In genomic region chr12:26145085-26145714, GRCm38 (mm10) we compare ENCODE assay signal across 14 mouse cellular contexts.
A peak's percentile ranks its signal among the peaks of the same experiment; 100 is the strongest.
DNase-seq lines count a peak whose midpoint lies in the region; ATAC-seq lines count a peak whose summit lies in the region.
"Had no signal": no experiment of that assay in that cellular context is flagged by ENCODE, and none has a peak within 500 bp of the region (broad histone marks: within the 10 kb centered on the region; RNA-seq: fewer than 3 reads in every experiment).

No protein-coding gene starts in this region.

- no peaks in the 10 kb centered on the region for H3K36me3 ChIP-seq in hindbrain, embryonic 13.5 days
- H3K36me3 ChIP-seq in hindbrain, embryonic 12.5 days: no peaks in the 10 kb centered on the region
- H3K36me3 ChIP-seq in midbrain, embryonic 15.5 days (replicated peaks): no peaks in the 10 kb centered on the region
- H3K36me3 ChIP-seq in midbrain, embryonic 10.5 days: no peaks in the 10 kb centered on the region
- no peaks in the 10 kb centered on the region for H3K36me3 ChIP-seq in embryonic facial prominence, embryonic 10.5 days (replicated peaks)

- H3K4me2 ChIP-seq in hindbrain, embryonic 13.5 days: no peak overlapping the region
- no peak overlapping the region for H3K4me2 ChIP-seq in hindbrain, embryonic 12.5 days (replicated peaks)
- H3K4me2 ChIP-seq in midbrain, embryonic 15.5 days: no peak overlapping the region
- H3K4me2 ChIP-seq: liver, embryonic 11.5 days had no signal

- H3K9me3 ChIP-seq in hindbrain, embryonic 13.5 days: no peaks in the 10 kb centered on the region
- no peaks in the 10 kb centered on the region for H3K9me3 ChIP-seq in hindbrain, embryonic 12.5 days (replicated peaks)
- no peaks in the 10 kb centered on the region for H3K9me3 ChIP-seq in midbrain, embryonic 15.5 days
- H3K9me3 ChIP-seq in midbrain, embryonic 10.5 days (replicated peaks): no peaks in the 10 kb centered on the region
- no peaks in the 10 kb centered on the region for H3K9me3 ChIP-seq in embryonic facial prominence, embryonic 10.5 days

- H3K9ac ChIP-seq in hindbrain, embryonic 13.5 days: no peak overlapping the region
- H3K9ac ChIP-seq in hindbrain, embryonic 12.5 days: no peak overlapping the region
- no peak overlapping the region for H3K9ac ChIP-seq in midbrain, embryonic 15.5 days

- H3K4me3 ChIP-seq in hindbrain, embryonic 13.5 days: no peak overlapping the region
- H3K4me3 ChIP-seq in hindbrain, embryonic 12.5 days: no peak overlapping the region
- no peak overlapping the region for H3K4me3 ChIP-seq in midbrain, embryonic 15.5 days
- H3K4me3 ChIP-seq in midbrain, embryonic 10.5 days: no peak overlapping the region
- H3K4me3 ChIP-seq in embryonic facial prominence, embryonic 10.5 days: no peak overlapping the region

- DNase-seq in midbrain, embryonic 10.5 days (ENCODE audit: low spot score): no peak
- peak; percentile 26 to 56 for DNase-seq in cerebellum, postnatal 25 days
- no peak for DNase-seq in urinary bladder, adult 2 months (ENCODE audit: low spot score)
- no peak for DNase-seq in embryonic facial prominence, embryonic 10.5 days (ENCODE audit: low spot score)
- DNase-seq: adrenal gland, postnatal 14 days; gastrocnemius, postnatal 14 days; kidney, adult 9 months; thymus, adult 18-20 months had no signal

- 53% methylated on average over 6 of the region's 6 CpGs for WGBS in hindbrain, embryonic 13.5 days
- WGBS in hindbrain, embryonic 12.5 days: 54% methylated on average over 6 of the region's 6 CpGs
- 53% methylated on average over 6 of the region's 6 CpGs for WGBS in midbrain, embryonic 15.5 days
- WGBS in midbrain, embryonic 10.5 days: 75% methylated on average over 6 of the region's 6 CpGs
- 41% methylated on average over 6 of the region's 6 CpGs for WGBS in embryonic facial prominence, embryonic 10.5 days

- peak overlapping the region; percentile 12 for H3K27ac ChIP-seq in hindbrain, embryonic 13.5 days
- H3K27ac ChIP-seq in hindbrain, embryonic 12.5 days: no peak overlapping the region
- no peak overlapping the region for H3K27ac ChIP-seq in midbrain, embryonic 15.5 days
- no peak overlapping the region for H3K27ac ChIP-seq in midbrain, embryonic 10.5 days (replicated peaks)
- no peak overlapping the region for H3K27ac ChIP-seq in embryonic facial prominence, embryonic 10.5 days (replicated peaks)

- no peaks in the 10 kb centered on the region for H3K27me3 ChIP-seq in hindbrain, embryonic 13.5 days
- H3K27me3 ChIP-seq in hindbrain, embryonic 12.5 days: no peaks in the 10 kb centered on the region
- H3K27me3 ChIP-seq in midbrain, embryonic 15.5 days (replicated peaks): no peaks in the 10 kb centered on the region
- H3K27me3 ChIP-seq in midbrain, embryonic 10.5 days (ENCODE audit: low read depth, poor library complexity, severe bottlenecking): no peaks in the 10 kb centered on the region
- no peaks in the 10 kb centered on the region for H3K27me3 ChIP-seq in embryonic facial prominence, embryonic 10.5 days (replicated peaks; ENCODE audit: low read depth, poor library complexity, severe bottlenecking)

- H3K4me1 ChIP-seq in hindbrain, embryonic 13.5 days (replicated peaks): peaks cover 28% of the 10 kb centered on the region
- H3K4me1 ChIP-seq in hindbrain, embryonic 12.5 days: peaks cover 17% of the 10 kb centered on the region
- no peaks in the 10 kb centered on the region for H3K4me1 ChIP-seq in midbrain, embryonic 15.5 days
- H3K4me1 ChIP-seq in midbrain, embryonic 10.5 days: no peaks in the 10 kb centered on the region
- peaks cover 15% of the 10 kb centered on the region for H3K4me1 ChIP-seq in embryonic facial prominence, embryonic 10.5 days

- ATAC-seq in hindbrain, embryonic 13.5 days (ENCODE audit: low FRiP score): peak; percentile 59; the same call in 1 of the 2 replicates
- ATAC-seq in hindbrain, embryonic 12.5 days (ENCODE audit: low FRiP score): no peak
- ATAC-seq in midbrain, embryonic 15.5 days (replicated peaks): 0 out of 2 replicates have a peak, but pooled peaks have one; percentile 24
- ATAC-seq: CD4-positive, CD25-positive, alpha-beta regulatory T cell, adult 4 months; Patski had no signal

Comparison
In these comparisons a context has a peak if more than half of its experiments do, and no peak if none do; other contexts are left out.
1. DNase-seq: peak in cerebellum, postnatal 25 days (2 of 2); none in midbrain, embryonic 10.5 days (single experiment), urinary bladder, adult 2 months (single experiment) and embryonic facial prominence, embryonic 10.5 days (single experiment).